Mouse (Mus musculus) urinary bladder, postnatal 4 days (tissue): ENCODE data around the gene Maml2.

Experiments used
- DNase-seq, 2 experiments: peaks; one replicate each; pipeline ENCODE4 v3.0.0; 2021 to 2022; ENCODE audit warnings: low spot score in 2 of 2

The Maml2 gene

DNA sequence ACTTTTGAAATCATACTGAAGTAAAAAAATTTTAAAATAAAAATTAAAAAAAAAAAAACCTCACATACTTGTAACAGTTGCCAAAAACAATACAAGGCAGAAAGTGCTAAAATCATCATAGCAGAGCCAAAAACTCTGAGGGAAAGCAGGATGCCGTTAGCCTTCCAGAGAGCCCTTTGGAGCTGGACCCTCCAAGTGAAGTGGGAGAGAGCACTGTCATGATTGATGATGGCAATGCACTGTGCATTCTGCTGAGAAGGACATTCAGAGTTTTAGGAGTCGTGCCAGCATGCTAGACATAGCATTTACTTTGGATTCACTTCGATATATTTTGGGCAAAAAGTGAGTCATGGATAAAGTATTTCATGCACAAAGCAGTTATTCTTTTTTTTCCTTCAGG lies 313.8 kb downstream of the Maml2 start:
- no peak for DNase-seq

DNA sequence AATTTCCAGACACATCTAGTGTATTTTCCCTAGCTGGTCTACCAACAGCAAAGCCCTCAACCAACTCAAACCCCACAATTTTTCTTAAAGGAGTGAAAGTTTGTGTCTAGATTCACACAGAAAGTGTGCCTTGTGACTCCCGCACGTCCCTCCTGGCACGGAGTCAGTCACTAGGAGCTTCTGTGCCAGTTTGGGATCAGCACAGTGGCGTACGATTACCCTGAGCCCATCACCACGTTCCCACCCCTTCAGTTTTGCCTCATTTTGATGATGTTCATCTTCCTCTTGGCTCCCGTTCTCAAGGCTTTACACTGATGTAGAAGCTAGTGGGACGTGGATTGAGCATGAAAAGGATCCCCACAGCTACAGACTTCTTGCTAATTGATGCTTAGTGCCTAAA lies 314.6 kb downstream of the Maml2 start:
- no peak for DNase-seq

DNA sequence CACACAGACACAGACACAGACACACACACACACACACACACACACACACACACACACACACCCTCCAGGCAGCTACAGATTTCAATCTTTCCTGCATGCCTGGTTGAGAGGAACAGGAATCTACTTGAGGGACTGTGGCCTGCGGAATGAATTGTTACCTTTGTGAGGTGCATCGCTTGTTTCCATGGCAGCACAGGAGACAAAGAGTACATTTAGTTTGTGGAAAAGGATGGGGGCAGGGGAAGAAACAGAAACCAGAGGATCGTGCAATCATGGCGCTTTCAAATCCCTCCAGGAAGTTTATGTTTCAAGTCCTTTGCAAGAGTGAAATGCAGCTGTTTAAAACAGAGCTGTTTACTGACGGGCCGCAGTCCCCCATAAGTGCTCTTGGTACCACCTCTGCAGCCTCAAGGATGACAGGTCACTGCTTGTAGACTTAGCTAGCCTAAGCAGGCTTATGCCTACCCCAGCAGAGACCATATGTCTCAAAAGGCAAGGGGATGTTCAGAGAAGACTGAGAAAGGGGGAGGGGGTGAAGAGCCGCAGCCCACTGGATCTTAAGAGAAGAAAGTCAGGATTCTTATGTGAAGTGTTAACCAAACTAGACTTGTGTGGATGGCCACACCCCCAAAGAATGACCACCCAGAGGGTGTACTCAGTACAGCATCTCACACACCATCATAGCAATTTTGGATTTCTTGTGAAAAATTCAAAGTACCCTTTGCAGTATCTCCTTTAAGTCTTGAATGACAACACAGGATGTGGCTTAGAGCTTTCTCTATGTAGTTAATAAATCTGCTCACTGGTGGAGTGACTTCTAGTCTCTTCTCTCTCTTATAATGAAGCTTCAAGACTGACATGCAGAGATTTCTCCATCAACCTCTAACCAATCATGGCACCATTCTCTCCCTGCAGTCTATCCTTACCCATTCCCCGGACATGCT lies 315.8 kb downstream of the Maml2 start:
- no peak for DNase-seq

DNA sequence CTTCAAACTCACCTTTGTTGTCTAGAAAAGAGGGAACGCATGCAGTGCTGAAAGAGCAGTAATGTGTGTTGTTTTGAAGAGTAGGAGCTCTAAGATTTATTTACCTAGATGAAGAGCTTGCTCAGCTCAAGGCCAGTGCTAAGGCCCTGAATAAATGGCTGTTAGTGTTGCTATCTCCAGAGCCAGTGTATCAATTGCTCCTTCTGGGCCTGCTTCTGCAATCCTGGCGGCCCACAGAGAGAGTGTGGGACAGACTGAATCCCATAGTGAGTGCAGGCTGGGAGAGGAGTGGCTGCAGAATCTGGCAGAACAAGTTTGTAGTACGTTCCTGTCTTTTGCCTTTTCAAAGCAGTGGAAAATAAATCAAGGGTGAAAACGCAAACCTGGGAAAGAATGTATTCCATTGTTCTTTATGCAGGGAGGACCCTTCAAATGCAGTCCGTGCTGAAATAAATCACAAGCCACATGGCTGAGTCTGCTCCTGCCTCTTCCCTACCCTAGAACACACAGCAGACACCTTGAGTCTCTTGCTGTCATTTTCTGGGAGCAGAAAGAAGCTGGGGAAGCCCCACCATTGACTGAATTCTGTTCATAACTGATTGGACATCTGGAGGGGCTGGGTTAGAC lies 318.7 kb downstream of the Maml2 start:
- no peak for DNase-seq

DNA sequence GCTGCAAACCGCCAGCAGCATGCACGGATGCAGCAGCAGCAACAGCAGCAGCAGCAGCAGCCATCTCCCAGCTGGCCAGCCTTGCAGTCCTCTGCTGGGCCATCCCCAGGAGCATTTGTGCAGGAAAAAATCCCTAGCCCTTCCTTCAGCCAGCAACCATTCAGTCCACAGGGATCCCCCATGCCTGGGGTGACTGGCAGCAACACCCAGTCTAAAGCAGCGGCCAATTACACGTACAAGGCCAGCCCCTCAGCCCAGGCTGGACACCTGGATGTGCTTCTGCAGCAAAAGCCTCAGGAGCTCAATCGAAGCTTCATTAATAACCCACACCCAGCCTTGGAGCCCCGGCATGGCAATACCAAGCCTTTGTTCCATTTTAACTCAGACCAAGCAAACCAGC lies 323.0 kb downstream of the Maml2 start:
- DNase-seq = no peak

DNA sequence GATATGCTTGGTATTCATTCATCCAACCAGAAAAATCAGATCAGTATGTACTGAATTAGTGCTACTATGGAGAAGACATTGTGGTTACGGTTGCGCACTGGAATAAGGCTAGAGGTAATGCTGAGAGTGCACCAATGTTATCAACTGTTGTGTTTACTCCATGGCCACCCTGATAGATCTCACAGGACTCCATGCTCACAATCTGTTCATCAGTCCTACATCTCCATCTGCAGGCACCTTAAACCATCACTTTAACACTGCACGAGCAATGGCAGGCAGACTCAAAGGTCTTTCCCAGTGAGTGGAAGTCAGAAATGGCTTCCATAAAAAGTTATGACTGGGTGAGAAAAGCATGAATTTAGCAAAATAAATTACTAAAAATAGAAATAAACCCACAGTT lies 324.2 kb downstream of the Maml2 start:
- DNase-seq = no peak

DNA sequence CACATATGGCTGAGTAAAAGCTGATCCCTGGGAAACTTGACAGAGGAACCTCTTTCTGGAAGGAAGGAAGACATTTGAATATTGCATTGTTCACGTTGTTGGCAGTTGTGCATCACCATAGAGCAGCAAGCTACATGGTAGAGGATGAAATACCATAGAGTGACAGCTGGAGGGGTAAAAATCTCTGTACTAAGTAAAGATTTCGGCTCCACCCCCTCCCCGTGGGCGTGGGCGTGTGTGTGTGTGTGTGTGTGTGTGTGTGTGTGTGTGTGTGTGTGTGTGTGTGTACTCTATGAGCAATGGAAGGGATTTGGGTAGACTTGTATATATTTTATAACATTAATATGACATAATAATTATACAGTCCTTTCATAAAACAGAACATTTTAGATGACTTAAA lies 324.7 kb downstream of the Maml2 start:
- DNase-seq = peak in 1 of 2 experiments; percentile 44

DNA sequence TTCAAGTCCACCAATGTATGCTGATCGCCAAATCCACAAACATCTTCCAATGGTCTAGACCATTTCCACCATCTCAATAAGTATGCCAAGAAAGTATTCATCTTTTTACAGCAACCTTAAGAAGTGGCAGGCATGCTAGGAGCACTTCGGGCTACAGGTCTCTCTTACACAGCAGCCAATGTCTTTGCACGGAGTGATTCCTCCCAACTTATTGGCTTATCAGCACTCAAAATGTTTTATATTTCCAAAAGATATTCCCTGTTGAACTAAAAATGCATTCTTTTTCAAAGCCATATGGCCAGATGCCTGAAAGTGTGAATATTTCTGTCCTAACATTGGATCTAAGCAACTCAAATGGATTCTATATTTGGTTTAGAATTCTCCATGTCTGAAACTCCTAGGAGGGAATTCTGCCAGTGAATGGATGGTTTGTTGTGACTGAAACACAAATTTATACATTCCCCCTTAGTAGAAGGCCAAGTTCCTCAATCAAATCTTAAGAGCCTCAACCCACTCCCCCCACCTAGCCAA lies 326.2 kb downstream of the Maml2 start:
- DNase-seq = peak in 1 of 2 experiments; percentile 32

DNA sequence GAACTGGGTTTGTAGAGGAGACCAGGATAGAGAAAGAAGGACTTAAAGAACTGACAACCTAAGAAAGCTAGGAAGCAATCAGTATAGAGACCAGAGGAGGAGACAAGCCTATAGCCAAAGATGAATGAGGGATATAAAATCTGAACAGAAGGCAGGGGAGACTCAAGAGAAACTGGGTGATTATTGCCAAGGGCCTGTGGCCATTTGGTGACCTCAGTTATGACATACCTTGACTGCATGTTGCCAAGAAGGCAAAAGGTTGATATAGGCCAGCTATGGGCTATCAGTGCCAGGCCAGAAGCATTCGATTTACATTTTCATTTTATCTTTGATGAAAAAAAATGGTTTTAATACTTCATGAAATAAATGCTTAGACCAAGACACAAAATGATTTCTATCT lies 327.0 kb downstream of the Maml2 start:
- no peak for DNase-seq

DNA sequence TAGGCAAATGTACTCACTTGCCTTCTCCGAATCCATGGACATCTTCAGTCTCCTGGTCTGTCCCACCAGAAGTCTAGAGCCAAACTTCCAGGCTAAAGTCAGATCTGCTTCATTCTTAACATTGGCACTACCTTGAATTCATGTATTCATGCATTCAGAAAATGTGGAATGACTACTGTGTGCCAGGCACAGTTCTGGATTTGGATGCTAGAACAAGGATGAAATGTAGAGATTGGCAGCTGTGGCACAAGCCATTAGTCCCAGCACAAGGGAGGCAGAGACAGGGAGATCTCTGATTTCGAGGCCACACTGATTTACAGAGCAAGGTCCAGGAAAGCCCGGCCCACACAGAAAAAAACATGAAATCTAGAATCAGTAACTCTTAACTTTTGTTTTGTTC lies 327.5 kb downstream of the Maml2 start:
- DNase-seq = peak in 1 of 2 experiments; percentile 5

DNA sequence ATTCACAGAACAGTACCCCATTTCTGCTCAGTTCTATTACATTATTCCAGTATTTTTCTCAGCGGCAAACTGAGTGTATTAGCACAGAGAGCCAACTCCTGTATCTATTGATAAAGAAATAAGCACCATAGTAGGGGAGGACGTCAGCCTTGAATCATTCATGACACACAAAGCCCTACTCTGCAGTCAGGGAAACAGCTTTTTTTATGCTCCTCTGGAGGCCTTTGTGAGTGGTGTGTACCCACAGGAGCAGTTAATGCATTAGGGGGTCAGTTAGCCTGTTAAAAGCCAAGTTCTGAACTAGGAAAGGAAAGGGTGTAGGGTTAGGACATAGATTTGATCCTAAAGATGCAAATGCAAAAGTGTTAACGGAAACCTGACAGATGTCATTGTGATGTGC lies 328.7 kb downstream of the Maml2 start:
- no peak for DNase-seq

DNA sequence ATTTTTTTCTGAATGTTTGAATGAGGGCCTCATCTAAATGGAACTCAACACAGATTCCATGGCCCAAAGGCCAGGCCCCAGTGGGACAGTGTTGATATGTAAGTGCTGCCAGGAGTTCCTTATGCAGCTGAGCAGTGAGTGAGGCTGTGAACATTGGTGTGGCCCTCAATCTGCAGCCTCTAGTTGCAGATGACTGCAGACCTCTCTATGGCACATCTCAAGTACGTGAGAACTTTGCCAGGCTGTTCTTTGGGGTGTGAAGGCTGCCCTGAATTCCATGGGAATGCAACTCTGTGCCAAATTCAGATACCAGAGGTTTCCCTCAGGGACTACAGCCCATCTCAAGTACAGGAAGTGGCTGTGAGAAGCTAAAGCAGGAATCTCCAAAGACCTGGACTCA lies 335.6 kb downstream of the Maml2 start:
- no peak for DNase-seq

DNA sequence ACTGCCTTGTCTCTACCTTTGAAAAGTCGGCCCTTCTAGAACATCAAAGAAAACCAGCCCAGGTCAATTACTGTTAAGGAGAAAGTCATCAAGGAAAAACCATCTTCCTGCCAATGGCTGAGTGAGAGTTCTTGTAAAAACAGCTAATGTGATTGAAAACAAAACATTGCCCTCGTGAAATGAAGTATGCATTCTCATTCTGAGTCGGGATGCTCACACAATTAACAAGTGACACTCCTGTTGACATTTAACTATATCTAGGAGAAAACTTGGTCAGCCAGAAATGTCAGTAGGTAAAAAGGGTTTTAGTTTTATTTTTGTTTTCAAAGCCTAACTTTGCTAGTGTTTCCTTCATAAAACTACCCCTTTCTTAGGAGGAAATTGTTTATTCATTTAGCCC lies 341.9 kb downstream of the Maml2 start:
- no peak for DNase-seq

DNA sequence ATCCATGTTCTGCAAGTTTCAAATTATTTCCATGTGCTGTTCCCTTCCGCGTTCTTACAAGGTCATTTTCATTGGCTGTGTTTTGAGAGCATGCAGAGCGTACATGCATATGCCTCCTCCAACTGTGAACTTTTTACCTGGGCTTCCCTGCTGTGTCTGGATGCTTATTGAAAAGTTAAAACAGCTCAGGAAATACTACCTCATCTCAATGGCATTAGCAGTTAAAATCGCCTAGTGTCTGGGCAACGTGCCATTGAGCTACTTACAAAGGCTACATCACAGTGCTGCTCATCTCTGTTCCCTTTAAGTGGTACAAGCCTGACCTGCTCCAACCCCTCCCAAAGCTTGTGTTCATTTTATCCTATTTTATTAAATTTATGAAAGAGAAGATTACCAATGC lies 347.4 kb downstream of the Maml2 start:
- DNase-seq = no peak

DNA sequence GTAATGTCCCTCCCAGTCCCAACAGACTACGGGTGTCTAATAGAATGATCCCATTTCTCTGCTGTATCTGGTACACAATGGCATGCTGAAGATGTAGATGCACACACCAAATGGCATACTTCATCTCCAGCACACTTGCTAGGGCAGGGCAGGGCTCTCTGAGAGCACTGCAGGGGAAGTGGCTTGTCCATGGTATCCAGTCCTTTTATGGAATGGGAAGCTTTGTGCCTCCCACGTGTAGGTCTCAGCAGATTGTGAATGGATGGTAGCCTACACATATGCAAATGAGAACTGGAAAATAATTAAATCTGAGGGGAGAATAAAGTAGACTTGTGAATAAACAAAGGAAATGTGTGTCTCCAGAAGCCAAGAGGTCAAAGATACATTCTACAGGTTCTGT lies 353.3 kb downstream of the Maml2 start:
- no peak for DNase-seq

DNA sequence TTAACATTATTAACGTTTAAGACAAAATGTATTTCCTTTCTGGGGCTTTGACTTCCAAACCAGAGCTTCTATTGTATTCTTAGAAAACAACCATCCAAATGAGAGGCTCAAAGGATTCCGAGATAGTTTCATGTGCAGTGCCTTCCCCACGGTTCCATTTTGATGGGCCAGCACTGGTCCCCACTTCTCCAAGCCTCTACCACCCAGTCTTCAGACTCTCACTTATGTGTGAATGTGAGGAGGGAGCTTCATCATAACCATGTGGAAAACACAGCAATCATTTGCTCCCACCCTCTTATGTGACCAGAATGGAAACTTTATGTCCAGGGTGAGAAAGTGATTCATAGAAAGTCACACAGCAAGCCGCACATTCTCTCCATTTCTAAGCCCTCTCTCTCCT lies 354.1 kb downstream of the Maml2 start:
- DNase-seq = no peak

DNA sequence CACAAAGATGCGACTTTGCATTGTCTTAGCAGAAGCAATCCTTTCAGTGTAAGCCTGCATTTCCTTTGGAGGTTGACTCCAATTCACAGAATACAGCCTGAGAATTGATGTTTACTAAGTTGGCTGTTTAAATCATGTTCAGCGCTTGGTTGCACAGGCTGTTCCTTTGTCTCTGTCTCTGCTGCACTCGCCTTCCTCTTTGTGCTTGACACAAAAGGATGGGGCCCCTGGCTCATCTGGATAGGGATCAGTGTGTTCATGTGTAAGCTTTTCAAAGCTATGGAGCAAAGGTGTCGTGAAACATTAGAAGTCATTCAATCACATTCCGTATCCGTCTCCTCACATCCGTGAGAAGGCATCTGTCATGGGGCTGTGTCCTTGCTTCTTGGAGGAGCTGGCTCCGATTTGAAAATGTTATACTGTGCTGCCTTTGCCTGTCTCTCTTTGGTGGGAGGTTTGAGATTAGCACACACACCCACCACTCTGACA lies 354.7 kb downstream of the Maml2 start:
- DNase-seq = no peak

DNA sequence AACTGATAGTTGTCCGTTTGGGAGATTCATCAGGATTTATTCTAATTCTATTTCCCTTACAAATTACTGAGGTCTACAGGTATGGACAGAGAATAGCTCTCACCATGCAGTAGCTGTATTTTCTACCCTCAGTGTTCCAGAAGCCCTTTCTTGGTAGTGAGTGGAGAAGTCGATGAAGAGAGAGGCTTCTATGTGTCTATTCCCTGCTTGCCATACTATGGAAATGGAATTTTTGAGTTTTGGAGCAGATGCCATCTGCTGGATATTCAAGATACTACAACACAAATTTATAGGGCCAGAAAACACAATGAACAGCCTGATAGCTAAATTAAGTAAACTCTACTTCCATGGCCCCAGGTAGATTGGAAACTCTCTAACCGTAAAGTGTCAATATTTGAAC lies 355.2 kb downstream of the Maml2 start:
- DNase-seq = no peak

DNA sequence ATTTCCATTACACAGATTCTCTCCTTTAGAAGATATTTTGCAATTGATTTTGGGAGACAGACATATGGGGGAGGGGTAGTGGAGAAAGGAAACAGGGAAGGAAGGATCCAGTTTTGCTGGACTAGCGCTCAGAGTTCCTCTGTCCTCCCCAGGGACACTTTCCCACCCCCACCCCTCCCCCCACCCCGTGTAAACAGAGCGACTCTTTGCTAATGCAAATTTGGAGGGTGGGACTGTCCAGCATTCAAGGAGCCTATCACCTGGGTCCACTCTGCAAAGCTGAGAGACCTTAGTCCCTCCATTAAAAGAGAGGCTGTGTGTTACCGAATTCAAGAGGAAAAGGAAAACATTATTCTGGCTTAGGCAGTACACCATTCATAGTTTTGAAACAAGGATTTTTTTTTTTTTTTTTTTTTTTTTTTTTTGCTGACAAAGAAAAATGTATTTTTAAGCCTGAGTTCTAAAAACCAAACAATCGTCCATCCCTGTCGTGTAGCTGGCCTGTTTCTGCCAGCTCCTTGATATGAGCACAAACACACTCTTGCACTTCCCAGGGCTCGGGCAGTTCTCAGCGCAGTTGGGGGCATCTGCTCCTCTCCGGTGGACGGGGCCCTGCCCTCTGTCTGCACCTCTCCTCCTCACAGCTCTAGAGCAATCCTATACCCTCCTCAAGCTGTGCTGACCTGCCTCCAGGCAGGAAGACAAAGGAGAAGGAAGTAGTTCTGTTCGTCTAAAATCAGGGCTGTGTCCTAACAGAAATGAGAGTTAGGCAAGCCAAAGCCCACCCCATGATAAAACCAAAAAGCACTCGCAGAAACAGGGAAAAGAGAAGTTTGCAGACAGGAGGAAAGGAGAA lies 364.2 kb downstream of the Maml2 start:
- no peak for DNase-seq

DNA sequence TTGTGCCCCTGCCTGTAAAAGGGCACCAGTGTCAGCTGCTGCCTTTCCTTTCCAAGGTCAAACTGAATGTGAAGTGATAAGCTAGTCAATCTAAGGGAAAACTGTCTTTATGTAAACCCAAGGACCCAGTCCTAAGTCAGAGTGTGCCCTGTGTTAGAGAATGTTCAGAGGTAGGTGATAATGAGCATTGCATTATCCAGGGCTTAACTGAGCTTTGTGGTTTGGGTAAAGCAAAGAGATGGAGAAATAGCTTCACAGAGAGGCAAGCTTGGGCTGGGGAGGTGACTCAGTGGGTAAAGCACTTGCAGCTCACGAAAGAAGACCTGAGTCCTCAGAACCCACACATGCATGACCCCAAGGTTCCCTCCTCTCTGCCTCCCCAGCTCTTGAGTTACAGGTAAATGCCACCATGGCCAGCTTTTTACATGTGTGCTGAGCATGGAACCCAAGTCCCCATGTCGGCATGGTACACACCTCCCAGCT lies 367.8 kb downstream of the Maml2 start:
- no peak for DNase-seq

DNA sequence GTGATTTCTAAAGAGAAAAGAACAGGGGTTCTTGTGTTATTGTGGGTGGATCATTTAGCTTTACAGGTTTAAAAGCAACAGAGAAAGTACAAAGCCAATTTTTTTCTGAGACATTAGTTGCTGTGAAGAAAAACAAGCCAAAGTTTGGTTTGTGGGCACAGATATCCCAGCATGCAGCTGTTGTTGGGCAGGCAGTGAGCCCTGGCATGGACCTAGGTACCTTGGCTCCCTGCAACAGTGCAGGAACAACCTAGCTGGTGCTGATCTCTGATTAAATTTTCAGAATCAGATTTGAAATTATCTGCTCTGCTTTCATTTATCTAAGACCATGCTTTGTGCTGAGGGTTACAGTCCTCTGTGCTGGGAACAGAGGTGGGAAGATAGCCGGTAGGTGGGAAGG lies 370.2 kb downstream of the Maml2 start:
- no peak for DNase-seq

DNA sequence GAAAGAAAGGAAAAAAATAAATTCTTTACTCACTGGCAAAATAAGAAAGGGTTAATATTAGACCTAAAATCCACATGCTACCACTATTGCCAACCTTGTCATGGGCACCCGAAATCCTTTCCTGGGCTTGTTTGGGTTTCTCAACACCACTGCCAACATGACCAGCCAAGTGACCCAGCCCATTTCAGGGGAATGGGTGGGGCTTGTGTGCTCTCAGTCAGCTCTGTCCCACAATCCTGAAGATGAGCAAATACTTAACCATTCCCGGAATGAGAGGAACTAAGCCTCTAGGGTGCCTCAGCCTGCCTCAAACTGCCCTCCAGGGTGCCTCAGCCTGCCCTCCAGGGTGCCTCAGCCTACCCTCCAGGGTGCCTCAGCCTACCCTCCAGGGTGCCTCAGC lies 371.0 kb downstream of the Maml2 start:
- no peak for DNase-seq
